Mouse (Mus musculus) cortical plate, adult 2 months (tissue): ENCODE data around the gene Anp32a.

Experiments
- CTCF ChIP-seq: fragments of 200-500 bp; IDR thresholded peaks from 2 replicates; pipeline ENCODE4 v1.5.1; 2011; ENCODE audit warnings: mild to moderate bottlenecking, control low read depth, low read length; ENCODE audit not compliant: insufficient read depth; ENCODE audit errors: extremely low read depth
- POLR2A ChIP-seq: fragments of 200-500 bp; IDR thresholded peaks from 2 replicates; pipeline ENCODE4 v1.6.1; 2011; ENCODE audit warnings: mild to moderate bottlenecking, low read length, control low read depth; ENCODE audit not compliant: insufficient read depth; ENCODE audit errors: extremely low read depth

DNA sequence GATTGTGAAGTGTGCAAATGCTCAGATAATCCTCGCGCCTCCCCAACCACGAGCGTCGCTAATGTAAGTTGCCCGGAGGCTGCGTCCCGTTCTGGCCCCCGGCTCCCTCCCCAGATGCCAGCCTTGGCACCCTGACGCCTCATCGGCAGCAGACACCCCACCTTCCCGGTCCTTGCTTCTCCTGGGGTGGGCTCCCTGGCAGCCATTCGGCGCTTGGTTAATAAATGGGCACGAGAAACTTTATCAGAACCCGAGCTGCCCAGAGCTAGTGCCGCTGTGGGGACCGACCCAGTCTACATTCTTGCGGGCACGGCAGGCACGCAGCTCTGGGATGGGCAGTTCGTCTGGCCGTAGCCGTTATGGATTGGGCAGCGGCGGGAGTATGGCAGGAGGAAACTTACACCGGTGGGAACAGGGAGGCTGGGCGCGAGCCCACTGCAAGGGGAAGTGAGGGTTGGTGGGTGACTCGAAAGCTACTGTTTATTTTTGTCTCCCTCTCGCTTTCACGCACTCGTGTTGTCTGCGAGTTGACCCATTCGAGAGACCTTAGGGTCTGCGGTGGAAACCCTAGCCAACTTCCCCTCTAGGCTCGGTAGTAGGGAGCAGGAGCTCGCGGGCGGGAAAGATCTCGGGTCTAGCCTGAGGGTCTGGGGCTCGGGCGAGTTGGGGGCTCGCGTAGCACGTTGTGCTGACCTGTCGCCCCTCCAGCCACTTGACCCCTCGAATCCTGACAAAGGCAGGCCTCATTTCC is 1.5 kb downstream of the Anp32a start:
- no peak for TF ChIP-seq CTCF
- TF ChIP-seq POLR2A = no peak
